Comparison of ENCODE assay signal across 34 mouse cellular contexts in genomic region chr19:15127122-15127521, GRCm38 (mm10).
DNase-seq lines count a peak whose midpoint lies in the region; ATAC-seq and TF ChIP-seq lines count a peak whose summit lies in the region.
"Had no signal": no experiment of that assay in that cellular context is flagged by ENCODE, and none has a peak within 500 bp of the region (broad histone marks: within the 10 kb centered on the region; RNA-seq: fewer than 3 reads in every experiment).

No protein-coding gene starts in this region.

- no peak overlapping the region for H3K27ac ChIP-seq in forebrain, embryonic 14.5 days (ENCODE audit: low read depth, low read length)
- H3K27ac ChIP-seq in forebrain, embryonic 13.5 days: no peak overlapping the region
- H3K27ac ChIP-seq in limb, embryonic 11.5 days (replicated peaks; ENCODE audit: low read depth, low read length): no peak overlapping the region
- no peak overlapping the region for H3K27ac ChIP-seq in limb, embryonic 10.5 days
- no peak overlapping the region for H3K27ac ChIP-seq in liver, postnatal 0 days (ENCODE audit: low read depth)
- no peak overlapping the region for H3K27ac ChIP-seq in midbrain, embryonic 11.5 days (ENCODE audit: low read depth, low read length)
- H3K27ac ChIP-seq: embryonic facial prominence, embryonic 15.5 days; forebrain, embryonic 12.5 days; heart, embryonic 13.5 days; hindbrain, embryonic 10.5 days; hindbrain, embryonic 15.5 days; intestine, embryonic 15.5 days; layer of hippocampus, adult 2 months; liver, embryonic 12.5 days; neural tube, embryonic 15.5 days had no signal

- no peaks in the 10 kb centered on the region for H3K27me3 ChIP-seq in forebrain, embryonic 14.5 days (replicated peaks; ENCODE audit: control insufficient read depth, insufficient read depth, low read length)
- no peaks in the 10 kb centered on the region for H3K27me3 ChIP-seq in forebrain, embryonic 13.5 days
- no peaks in the 10 kb centered on the region for H3K27me3 ChIP-seq in limb, embryonic 11.5 days (ENCODE audit: control insufficient read depth, insufficient read depth, low read length)
- no peaks in the 10 kb centered on the region for H3K27me3 ChIP-seq in limb, embryonic 10.5 days (ENCODE audit: low read depth, poor library complexity, severe bottlenecking)
- no peaks in the 10 kb centered on the region for H3K27me3 ChIP-seq in liver, postnatal 0 days (ENCODE audit: insufficient read depth, low read length)
- no peaks in the 10 kb centered on the region for H3K27me3 ChIP-seq in midbrain, embryonic 11.5 days (ENCODE audit: control insufficient read depth, insufficient read depth, low read length)
- H3K27me3 ChIP-seq: embryonic facial prominence, embryonic 15.5 days; forebrain, embryonic 12.5 days; heart, embryonic 13.5 days; hindbrain, embryonic 15.5 days; intestine, embryonic 15.5 days; liver, embryonic 12.5 days; megakaryocyte, embryonic 14.5 days; neural tube, embryonic 15.5 days had no signal

- H3K4me2 ChIP-seq in forebrain, embryonic 14.5 days (ENCODE audit: low read length): no peak overlapping the region
- no peak overlapping the region for H3K4me2 ChIP-seq in forebrain, embryonic 13.5 days
- H3K4me2 ChIP-seq in limb, embryonic 11.5 days (ENCODE audit: low read depth, severe bottlenecking): no peak overlapping the region
- H3K4me2 ChIP-seq in liver, postnatal 0 days (ENCODE audit: low read depth, low read length): no peak overlapping the region
- no peak overlapping the region for H3K4me2 ChIP-seq in midbrain, embryonic 11.5 days
- H3K4me2 ChIP-seq: embryonic facial prominence, embryonic 15.5 days; forebrain, embryonic 12.5 days; heart, embryonic 13.5 days; hindbrain, embryonic 15.5 days; intestine, embryonic 15.5 days; liver, embryonic 12.5 days; neural tube, embryonic 15.5 days had no signal

- DNase-seq in forebrain, embryonic 14.5 days (ENCODE audit: low spot score): peak; percentile 59
- DNase-seq in limb, embryonic 11.5 days (ENCODE audit: low spot score): peak; percentile 23
- no peak for DNase-seq in limb, embryonic 10.5 days (ENCODE audit: low spot score)
- peak; percentile 69 for DNase-seq in brain, embryonic 14.5 days (ENCODE audit: low read depth)
- DNase-seq in mesoderm, embryonic 11.5 days (ENCODE audit: low read depth, low spot score): peak; percentile 2
- DNase-seq in liver, postnatal 0 days: no peak
- DNase-seq in midbrain, embryonic 11.5 days (ENCODE audit: low spot score, missing footprints): no peak
- DNase-seq: adrenal gland, postnatal 10 days; cerebellum, adult 18-20 months; cerebellum, postnatal 10 days; gastrocnemius, postnatal 14 days; heart, adult 11 months; heart, postnatal 14 days; kidney, adult 2 months; kidney, postnatal 36 days; lung, adult 18-20 months; lung, postnatal 4 days; midbrain, embryonic 14.5 days; retina, postnatal 1 day; right cerebral cortex, postnatal 14 days; thymus, postnatal 4 days had no signal

- no peak for TF ChIP-seq CTCF in brain, embryonic 14.5 days (IDR thresholded peaks at IDR 0.05; ENCODE audit: borderline replicate concordance, extremely low read depth, insufficient read depth, insufficient read length)
- TF ChIP-seq CTCF in liver, postnatal 0 days (IDR thresholded peaks at IDR 0.05; ENCODE audit: low read depth): no peak

- TF ChIP-seq EP300 in liver, postnatal 0 days (IDR thresholded peaks at IDR 0.05; ENCODE audit: low read depth): no peak

- no peak for TF ChIP-seq POLR2A in brain, embryonic 14.5 days (IDR thresholded peaks at IDR 0.05; ENCODE audit: borderline replicate concordance, extremely low read depth, insufficient read depth, insufficient read length, poor library complexity, severe bottlenecking)

- no peak overlapping the region for H3K4me3 ChIP-seq in forebrain, embryonic 14.5 days (ENCODE audit: low read depth, low read length)
- H3K4me3 ChIP-seq in forebrain, embryonic 13.5 days: no peak overlapping the region
- no peak overlapping the region for H3K4me3 ChIP-seq in limb, embryonic 11.5 days (ENCODE audit: low read depth, low read length)
- no peak overlapping the region for H3K4me3 ChIP-seq in limb, embryonic 10.5 days
- no peak overlapping the region for H3K4me3 ChIP-seq in liver, postnatal 0 days (ENCODE audit: low read depth, low read length)
- H3K4me3 ChIP-seq in midbrain, embryonic 11.5 days (ENCODE audit: low read depth, low read length): no peak overlapping the region
- H3K4me3 ChIP-seq: embryonic facial prominence, embryonic 15.5 days; forebrain, embryonic 12.5 days; heart, embryonic 13.5 days; hindbrain, embryonic 10.5 days; hindbrain, embryonic 15.5 days; intestine, embryonic 15.5 days; layer of hippocampus, adult 2 months; liver, embryonic 12.5 days; megakaryocyte, embryonic 14.5 days; neural tube, embryonic 15.5 days had no signal

- WGBS in forebrain, embryonic 14.5 days: 47% methylated on average over 4 of the region's 4 CpGs
- WGBS in forebrain, embryonic 13.5 days: 56% methylated on average over 4 of the region's 4 CpGs
- WGBS in limb, embryonic 11.5 days: 43% methylated on average over 4 of the region's 4 CpGs
- WGBS in limb, embryonic 10.5 days: 36% methylated on average over 4 of the region's 4 CpGs
- 48% methylated on average over 4 of the region's 4 CpGs for WGBS in liver, postnatal 0 days (ENCODE audit: insufficient replicate concordance)
- WGBS in midbrain, embryonic 11.5 days: 69% methylated on average over 4 of the region's 4 CpGs

- no peaks in the 10 kb centered on the region for H3K36me3 ChIP-seq in forebrain, embryonic 14.5 days (ENCODE audit: control insufficient read depth, insufficient read depth, low read length)
- H3K36me3 ChIP-seq in forebrain, embryonic 13.5 days (ENCODE audit: poor library complexity, severe bottlenecking): no peaks in the 10 kb centered on the region
- no peaks in the 10 kb centered on the region for H3K36me3 ChIP-seq in limb, embryonic 11.5 days (ENCODE audit: control insufficient read depth, insufficient read depth, low read length)
- H3K36me3 ChIP-seq in limb, embryonic 10.5 days: no peaks in the 10 kb centered on the region
- H3K36me3 ChIP-seq in liver, postnatal 0 days (replicated peaks; ENCODE audit: insufficient read depth, low read length): no peaks in the 10 kb centered on the region
- no peaks in the 10 kb centered on the region for H3K36me3 ChIP-seq in midbrain, embryonic 11.5 days (ENCODE audit: control insufficient read depth, insufficient read depth, low read length)
- H3K36me3 ChIP-seq: embryonic facial prominence, embryonic 15.5 days; forebrain, embryonic 12.5 days; heart, embryonic 13.5 days; hindbrain, embryonic 10.5 days; hindbrain, embryonic 15.5 days; intestine, embryonic 15.5 days; liver, embryonic 12.5 days; neural tube, embryonic 15.5 days had no signal

- H3K9me3 ChIP-seq in forebrain, embryonic 14.5 days (replicated peaks; ENCODE audit: control insufficient read depth, low read length): no peaks in the 10 kb centered on the region
- no peaks in the 10 kb centered on the region for H3K9me3 ChIP-seq in forebrain, embryonic 13.5 days (replicated peaks)
- H3K9me3 ChIP-seq in limb, embryonic 11.5 days (ENCODE audit: control insufficient read depth, low read length): no peaks in the 10 kb centered on the region
- no peaks in the 10 kb centered on the region for H3K9me3 ChIP-seq in limb, embryonic 10.5 days (replicated peaks)
- no peaks in the 10 kb centered on the region for H3K9me3 ChIP-seq in liver, postnatal 0 days (ENCODE audit: low read length)
- no peaks in the 10 kb centered on the region for H3K9me3 ChIP-seq in midbrain, embryonic 11.5 days (ENCODE audit: control insufficient read depth, low read length)
- H3K9me3 ChIP-seq: embryonic facial prominence, embryonic 15.5 days; forebrain, embryonic 12.5 days; heart, embryonic 13.5 days; hindbrain, embryonic 10.5 days; hindbrain, embryonic 15.5 days; intestine, embryonic 15.5 days; liver, embryonic 12.5 days; megakaryocyte, embryonic 14.5 days; neural tube, embryonic 15.5 days had no signal

- H3K9ac ChIP-seq in forebrain, embryonic 14.5 days (ENCODE audit: low read length): no peak overlapping the region
- no peak overlapping the region for H3K9ac ChIP-seq in forebrain, embryonic 13.5 days
- H3K9ac ChIP-seq in limb, embryonic 11.5 days (ENCODE audit: low read length): no peak overlapping the region
- H3K9ac ChIP-seq in liver, postnatal 0 days (replicated peaks): no peak overlapping the region
- no peak overlapping the region for H3K9ac ChIP-seq in midbrain, embryonic 11.5 days (ENCODE audit: low read length)
- H3K9ac ChIP-seq: embryonic facial prominence, embryonic 15.5 days; forebrain, embryonic 12.5 days; heart, embryonic 13.5 days; hindbrain, embryonic 15.5 days; intestine, embryonic 15.5 days; liver, embryonic 12.5 days; neural tube, embryonic 15.5 days had no signal

- no peak for ATAC-seq in forebrain, embryonic 14.5 days
- no peak for ATAC-seq in forebrain, embryonic 13.5 days
- ATAC-seq in limb, embryonic 11.5 days (ENCODE audit: insufficient number of reproducible peaks, low FRiP score, low TSS enrichment, low read depth): no peak
- ATAC-seq in liver, postnatal 0 days: no peak
- ATAC-seq in midbrain, embryonic 11.5 days (ENCODE audit: low FRiP score): no peak
- ATAC-seq: CD4-positive, CD25-positive, alpha-beta regulatory T cell, adult 4 months; intestine, embryonic 15.5 days; liver, embryonic 12.5 days; lung, postnatal 0 days had no signal

- H3K4me1 ChIP-seq in forebrain, embryonic 14.5 days (ENCODE audit: control insufficient read depth, insufficient read depth, low read length): no peaks in the 10 kb centered on the region
- no peaks in the 10 kb centered on the region for H3K4me1 ChIP-seq in forebrain, embryonic 13.5 days
- no peaks in the 10 kb centered on the region for H3K4me1 ChIP-seq in limb, embryonic 11.5 days (ENCODE audit: control insufficient read depth, insufficient read depth, low read length)
- peaks cover 5% of the 10 kb centered on the region for H3K4me1 ChIP-seq in limb, embryonic 10.5 days
- H3K4me1 ChIP-seq in liver, postnatal 0 days (ENCODE audit: insufficient read depth): no peaks in the 10 kb centered on the region
- H3K4me1 ChIP-seq in midbrain, embryonic 11.5 days (ENCODE audit: control insufficient read depth, insufficient read depth, low read length): no peaks in the 10 kb centered on the region
- H3K4me1 ChIP-seq: embryonic facial prominence, embryonic 15.5 days; heart, embryonic 13.5 days; hindbrain, embryonic 10.5 days; hindbrain, embryonic 15.5 days; intestine, embryonic 15.5 days; liver, embryonic 12.5 days; megakaryocyte, embryonic 14.5 days; neural tube, embryonic 15.5 days had no signal

Comparison
In these comparisons a context has a peak if more than half of its experiments do, and no peak if none do; other contexts are left out.
1. DNase-seq: peak in forebrain, embryonic 14.5 days (single experiment), limb, embryonic 11.5 days (single experiment), brain, embryonic 14.5 days (single experiment) and mesoderm, embryonic 11.5 days (single experiment); none in limb, embryonic 10.5 days (single experiment), liver, postnatal 0 days (single experiment) and midbrain, embryonic 11.5 days (single experiment).